Mouse (Mus musculus): ENCODE data around the gene Cntd1. TPM values are rescaled to one million over a fixed set of nuclear protein-coding genes. Genes with fewer than 3 reads are reported as not detected.

The Cntd1 gene
- polyA plus RNA-seq, 1 experiment from 2014 or later, result 0.91 TPM

DNA sequence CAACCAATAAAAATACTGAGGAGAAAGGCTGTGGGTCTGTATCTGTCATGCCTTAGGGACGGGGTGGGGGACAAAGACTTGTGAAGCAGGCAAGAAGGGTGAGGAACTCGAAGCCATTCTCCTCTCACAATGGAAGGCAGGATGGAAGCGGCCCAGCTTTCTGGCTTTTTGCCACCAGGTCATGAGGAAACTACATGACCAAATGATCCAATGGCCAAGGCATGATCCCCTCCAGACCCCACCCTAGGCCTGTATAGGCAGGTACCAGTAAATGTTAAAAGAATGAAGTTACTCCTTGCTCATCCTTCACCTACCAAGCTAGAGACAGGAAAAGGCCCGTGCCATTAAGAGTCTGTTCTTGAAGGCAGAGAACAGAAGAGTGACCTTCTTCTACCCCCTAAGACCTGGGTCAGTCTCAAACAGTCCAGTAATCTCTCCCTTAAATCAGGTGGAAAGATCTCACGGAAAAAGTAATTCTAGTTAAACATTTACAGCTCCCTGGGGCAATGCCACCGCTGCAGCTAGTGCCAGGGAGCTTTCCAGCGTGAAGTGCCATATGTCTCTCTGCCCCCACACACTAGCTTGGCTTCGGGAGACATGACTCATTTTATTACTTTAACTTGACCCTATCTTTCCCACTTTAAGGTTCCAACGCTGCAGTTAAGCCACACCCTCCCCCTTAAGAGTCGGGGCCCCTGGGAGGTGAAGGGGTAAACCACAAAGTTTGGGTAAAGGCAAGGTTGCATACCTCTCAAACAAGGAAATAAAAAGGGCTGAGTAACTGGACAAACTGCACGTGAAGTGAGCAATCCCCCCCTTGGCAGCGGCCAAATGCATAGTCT lies 1.2 kb upstream of the Cntd1 start:
- 75% methylated on average over 12 of the region's 12 CpGs for WGBS
- no peak overlapping the region for H3K27ac ChIP-seq (ENCODE audit: low read length)

GRCm38 (mm10) chr11:101279193-101279569 lies 369 bp downstream of the Cntd1 start:
- H3K9ac ChIP-seq (replicated peaks; ENCODE audit: low read depth, low read length), result 0 out of 2 replicates have a peak overlapping the region, but pooled peaks have one; percentile 37
- 62% methylated on average over 14 of the region's 14 CpGs for WGBS

More for the DNA sequence above, 1.2 kb upstream of the Cntd1 start:
- H3K9ac ChIP-seq (replicated peaks; ENCODE audit: low read depth, low read length), result peak overlapping the region; percentile 81
- no peak for ATAC-seq
- H3K27me3 ChIP-seq (replicated peaks; ENCODE audit: control insufficient read depth, insufficient read depth, low read length), result no peaks in the 10 kb centered on the region
- no peaks in the 10 kb centered on the region for H3K36me3 ChIP-seq (ENCODE audit: control insufficient read depth, insufficient read depth)
- peak overlapping the region; percentile 72 for H3K4me3 ChIP-seq (replicated peaks; ENCODE audit: low read length)
- H3K9me3 ChIP-seq (ENCODE audit: control insufficient read depth, low read length), result no peaks in the 10 kb centered on the region
- H3K4me1 ChIP-seq (replicated peaks; ENCODE audit: control insufficient read depth, insufficient read depth, low read length), result peaks cover 24% of the 10 kb centered on the region
- H3K4me2 ChIP-seq (ENCODE audit: low read length), result peak overlapping the region; percentile 90

DNA sequence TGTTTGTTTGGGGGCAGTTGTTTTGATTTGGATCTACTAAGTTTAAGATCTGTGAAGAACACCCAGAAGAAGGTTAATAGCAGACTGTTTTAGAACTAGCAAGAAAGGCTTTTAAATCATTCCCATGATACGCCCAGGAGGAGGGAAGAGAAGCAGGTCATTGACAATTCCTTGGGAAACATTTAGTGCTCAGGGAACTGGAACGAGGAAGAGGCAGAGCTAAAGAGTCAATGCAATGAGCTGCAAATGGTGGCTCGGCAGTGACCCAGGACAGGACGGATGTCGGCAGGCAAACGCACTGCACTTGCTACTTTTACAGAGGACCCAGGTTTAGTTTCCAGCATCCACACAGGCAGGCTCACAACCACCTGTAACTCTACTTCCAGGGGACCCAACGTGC lies 2.0 kb downstream of the Cntd1 start:
- H3K4me2 ChIP-seq (ENCODE audit: low read length), result no peak overlapping the region
- H3K27ac ChIP-seq (ENCODE audit: low read length), result no peak overlapping the region
- 60% methylated on average over 7 of the region's 7 CpGs for WGBS
- H3K4me1 ChIP-seq (replicated peaks; ENCODE audit: control insufficient read depth, insufficient read depth, low read length), result peaks cover 24% of the 10 kb centered on the region
- no peaks in the 10 kb centered on the region for H3K9me3 ChIP-seq (ENCODE audit: control insufficient read depth, low read length)
- H3K4me3 ChIP-seq (replicated peaks; ENCODE audit: low read length), result no peak overlapping the region
- no peak for ATAC-seq
- H3K27me3 ChIP-seq (replicated peaks; ENCODE audit: control insufficient read depth, insufficient read depth, low read length), result no peaks in the 10 kb centered on the region
- no peak overlapping the region for H3K9ac ChIP-seq (replicated peaks; ENCODE audit: low read depth, low read length)
- H3K36me3 ChIP-seq (ENCODE audit: control insufficient read depth, insufficient read depth), result no peaks in the 10 kb centered on the region

More at GRCm38 (mm10) chr11:101279193-101279569, 369 bp downstream of the Cntd1 start:
- Histone ChIP-seq H3K27me3 (replicated peaks; ENCODE audit: control insufficient read depth, insufficient read depth, low read length) (no peaks in the 10 kb centered on the region), H3K4me3 (replicated peaks; ENCODE audit: low read length) (peak overlapping the region; percentile 72), H3K36me3 (ENCODE audit: control insufficient read depth, insufficient read depth) (no peaks in the 10 kb centered on the region), H3K27ac (ENCODE audit: low read length) (no peak overlapping the region), H3K4me2 (ENCODE audit: low read length) (peak overlapping the region; percentile 60), H3K4me1 (replicated peaks; ENCODE audit: control insufficient read depth, insufficient read depth, low read length) (peaks cover 24% of the 10 kb centered on the region), H3K9me3 (ENCODE audit: control insufficient read depth, low read length) (no peaks in the 10 kb centered on the region)
- ATAC-seq, result peak; percentile 16; the same call in 1 of the 2 replicates

DNA sequence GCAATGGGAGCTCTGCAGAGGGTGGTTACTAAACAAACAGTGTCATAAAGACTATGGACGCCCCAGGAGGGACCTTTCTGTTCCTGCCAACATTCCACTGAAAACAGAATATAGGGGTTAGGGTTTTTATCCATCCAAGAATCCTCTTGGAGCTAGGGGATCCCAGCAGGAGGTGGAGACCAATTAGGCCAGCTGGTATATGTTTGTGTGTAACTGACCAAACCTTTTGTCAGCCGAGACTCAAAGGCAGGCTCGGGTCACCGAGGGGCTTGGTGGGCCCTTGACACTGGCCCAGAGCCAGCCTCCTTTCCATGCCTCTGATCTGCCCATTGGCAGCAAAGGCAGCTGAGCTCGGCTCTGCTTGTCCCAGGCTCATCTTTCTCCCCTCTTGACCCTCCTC lies 4.1 kb downstream of the Cntd1 start:
- H3K36me3 ChIP-seq (ENCODE audit: control insufficient read depth, insufficient read depth), result peaks cover 6% of the 10 kb centered on the region
- peaks cover 9% of the 10 kb centered on the region for H3K4me1 ChIP-seq (replicated peaks; ENCODE audit: control insufficient read depth, insufficient read depth, low read length)
- no peaks in the 10 kb centered on the region for H3K9me3 ChIP-seq (ENCODE audit: control insufficient read depth, low read length)
- WGBS, result 7% methylated on average over 5 of the region's 5 CpGs
- H3K27ac ChIP-seq (ENCODE audit: low read length), result no peak overlapping the region
- H3K4me3 ChIP-seq (replicated peaks; ENCODE audit: low read length), result no peak overlapping the region
- H3K9ac ChIP-seq (replicated peaks; ENCODE audit: low read depth, low read length), result no peak overlapping the region
- no peak for ATAC-seq
- no peak overlapping the region for H3K4me2 ChIP-seq (ENCODE audit: low read length)
- no peaks in the 10 kb centered on the region for H3K27me3 ChIP-seq (replicated peaks; ENCODE audit: control insufficient read depth, insufficient read depth, low read length)

DNA sequence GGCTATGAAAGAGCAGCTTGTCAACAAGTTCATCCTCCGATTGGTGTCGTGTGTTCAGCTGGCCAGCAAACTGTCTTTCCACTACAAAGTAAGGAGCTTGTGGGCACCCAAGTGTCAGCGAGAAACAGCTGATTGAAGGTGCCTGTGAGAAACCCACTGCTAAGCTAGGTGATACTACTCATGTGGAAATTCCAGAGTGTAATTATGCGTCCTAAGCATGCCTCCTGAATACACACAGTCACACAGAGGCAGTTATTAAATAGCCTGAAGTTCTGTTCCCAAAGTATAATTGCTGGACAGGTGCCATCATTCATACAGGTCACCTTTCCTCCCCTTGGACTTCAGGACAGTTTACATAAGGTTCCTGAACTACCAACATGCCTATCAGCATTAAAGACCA lies 5.0 kb downstream of the Cntd1 start:
- Histone ChIP-seq H3K4me1 (replicated peaks; ENCODE audit: control insufficient read depth, insufficient read depth, low read length) (peaks cover 5% of the 10 kb centered on the region; the same call in 1 of the 2 replicates), H3K4me3 (replicated peaks; ENCODE audit: low read length) (no peak overlapping the region), H3K36me3 (ENCODE audit: control insufficient read depth, insufficient read depth) (peaks cover 9% of the 10 kb centered on the region), H3K27me3 (replicated peaks; ENCODE audit: control insufficient read depth, insufficient read depth, low read length) (no peaks in the 10 kb centered on the region), H3K9ac (replicated peaks; ENCODE audit: low read depth, low read length) (no peak overlapping the region), H3K27ac (ENCODE audit: low read length) (no peak overlapping the region), H3K9me3 (ENCODE audit: control insufficient read depth, low read length) (no peaks in the 10 kb centered on the region), H3K4me2 (ENCODE audit: low read length) (no peak overlapping the region)
- WGBS, result 69% methylated on average over 4 of the region's 4 CpGs
- no peak for ATAC-seq

DNA sequence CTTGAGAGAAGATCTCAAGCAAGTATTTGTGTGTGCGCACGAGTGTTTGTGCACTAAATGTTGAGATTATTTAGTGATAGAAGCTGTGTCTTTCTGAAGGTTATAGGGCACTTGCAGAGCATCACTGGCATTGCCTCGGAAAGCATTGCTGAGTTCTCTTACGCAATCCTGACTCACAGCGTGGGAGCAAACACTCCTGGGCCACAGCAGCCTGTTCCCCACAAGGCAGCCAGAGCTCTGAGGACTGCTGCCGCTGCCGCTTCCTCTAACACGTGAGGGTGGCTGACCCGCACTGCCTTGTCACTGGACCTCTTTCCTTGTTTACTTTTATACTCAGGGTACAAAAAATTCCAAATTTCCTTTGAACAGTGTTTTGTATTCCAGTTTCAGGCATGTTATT lies 8.5 kb downstream of the Cntd1 start:
- H3K9ac ChIP-seq (replicated peaks; ENCODE audit: low read depth, low read length), result no peak overlapping the region
- no peaks in the 10 kb centered on the region for H3K9me3 ChIP-seq (ENCODE audit: control insufficient read depth, low read length)
- no peak for ATAC-seq
- no peak overlapping the region for H3K27ac ChIP-seq (ENCODE audit: low read length)
- H3K36me3 ChIP-seq (ENCODE audit: control insufficient read depth, insufficient read depth), result peaks cover 21% of the 10 kb centered on the region
- no peaks in the 10 kb centered on the region for H3K27me3 ChIP-seq (replicated peaks; ENCODE audit: control insufficient read depth, insufficient read depth, low read length)
- WGBS, result 88% methylated on average over 9 of the region's 9 CpGs
- no peak overlapping the region for H3K4me2 ChIP-seq (ENCODE audit: low read length)
- H3K4me1 ChIP-seq (replicated peaks; ENCODE audit: control insufficient read depth, insufficient read depth, low read length), result no peaks in the 10 kb centered on the region
- no peak overlapping the region for H3K4me3 ChIP-seq (replicated peaks; ENCODE audit: low read length)

GRCm38 (mm10) chr11:101291231-101291630 lies 12.4 kb downstream of the Cntd1 start:
- 95% methylated on average over 8 of the region's 8 CpGs for WGBS

DNA sequence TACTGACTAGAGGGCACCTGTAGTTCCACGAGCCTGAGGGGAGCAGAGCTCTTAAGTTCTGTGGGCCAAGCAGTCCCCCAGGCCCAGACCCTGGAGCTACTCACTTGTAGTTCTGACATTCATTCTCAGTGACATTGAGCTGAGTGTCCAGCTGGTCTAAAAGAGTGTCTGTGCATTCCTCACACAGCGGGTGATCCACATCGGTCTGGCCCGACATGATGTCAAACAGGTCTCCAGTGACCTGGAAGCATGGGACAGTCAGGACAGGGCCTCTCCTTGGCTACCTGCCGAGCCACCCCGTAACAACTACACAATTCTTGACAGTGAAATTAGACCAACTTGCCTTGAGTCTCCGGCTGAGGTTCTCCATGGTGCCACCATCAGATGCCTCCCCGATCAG lies 16.4 kb downstream of the Cntd1 start:
- Histone ChIP-seq H3K4me3 (replicated peaks; ENCODE audit: low read length) (no peak overlapping the region), H3K4me1 (replicated peaks; ENCODE audit: control insufficient read depth, insufficient read depth, low read length) (peaks cover 2% of the 10 kb centered on the region; the same call in 1 of the 2 replicates), H3K9ac (replicated peaks; ENCODE audit: low read depth, low read length) (no peak overlapping the region), H3K9me3 (ENCODE audit: control insufficient read depth, low read length) (no peaks in the 10 kb centered on the region), H3K27ac (ENCODE audit: low read length) (no peak overlapping the region), H3K27me3 (replicated peaks; ENCODE audit: control insufficient read depth, insufficient read depth, low read length) (no peaks in the 10 kb centered on the region), H3K36me3 (ENCODE audit: control insufficient read depth, insufficient read depth) (peaks cover 9% of the 10 kb centered on the region), H3K4me2 (ENCODE audit: low read length) (no peak overlapping the region)
- no peak for ATAC-seq
- WGBS, result 92% methylated on average over 8 of the region's 8 CpGs

More at GRCm38 (mm10) chr11:101291231-101291630, 12.4 kb downstream of the Cntd1 start:
- Histone ChIP-seq H3K4me1 (replicated peaks; ENCODE audit: control insufficient read depth, insufficient read depth, low read length) (no peaks in the 10 kb centered on the region), H3K27me3 (replicated peaks; ENCODE audit: control insufficient read depth, insufficient read depth, low read length) (no peaks in the 10 kb centered on the region), H3K9me3 (ENCODE audit: control insufficient read depth, low read length) (no peaks in the 10 kb centered on the region), H3K27ac (ENCODE audit: low read length) (no peak overlapping the region), H3K4me2 (ENCODE audit: low read length) (no peak overlapping the region), H3K4me3 (replicated peaks; ENCODE audit: low read length) (no peak overlapping the region), H3K36me3 (ENCODE audit: control insufficient read depth, insufficient read depth) (peaks cover 24% of the 10 kb centered on the region), H3K9ac (replicated peaks; ENCODE audit: low read depth, low read length) (no peak overlapping the region)
- no peak for ATAC-seq

GRCm38 (mm10) chr11:101300881-101301280 lies 22.1 kb downstream of the Cntd1 start:
- Histone ChIP-seq H3K9ac (replicated peaks; ENCODE audit: low read depth, low read length) (peak overlapping the region; percentile 83; the same call in 1 of the 2 replicates), H3K4me1 (replicated peaks; ENCODE audit: control insufficient read depth, insufficient read depth, low read length) (peaks cover 14% of the 10 kb centered on the region), H3K4me3 (replicated peaks; ENCODE audit: low read length) (peak overlapping the region; percentile 96), H3K36me3 (ENCODE audit: control insufficient read depth, insufficient read depth) (no peaks in the 10 kb centered on the region), H3K27me3 (replicated peaks; ENCODE audit: control insufficient read depth, insufficient read depth, low read length) (no peaks in the 10 kb centered on the region), H3K9me3 (ENCODE audit: control insufficient read depth, low read length) (no peaks in the 10 kb centered on the region), H3K4me2 (ENCODE audit: low read length) (peak overlapping the region; percentile 99), H3K27ac (ENCODE audit: low read length) (no peak overlapping the region)
- ATAC-seq, result no peak
- WGBS, result 67% methylated on average over 7 of the region's 7 CpGs
